Mouse (Mus musculus) neutrophil, adult 65 days (primary cell): ENCODE measurements around the gene Igsf10. TPM values are rescaled to one million over a fixed set of nuclear protein-coding genes. Genes with fewer than 3 reads are reported as not detected.

Experiments
- total RNA-seq: library from RNA; stranded (reverse); gene quantifications from 2 replicates; pipeline ENCODE4 v1.2.4, GENCODE M21; 2023

Igsf10 gene
- total RNA-seq = not detected in 2 replicates

DNA sequence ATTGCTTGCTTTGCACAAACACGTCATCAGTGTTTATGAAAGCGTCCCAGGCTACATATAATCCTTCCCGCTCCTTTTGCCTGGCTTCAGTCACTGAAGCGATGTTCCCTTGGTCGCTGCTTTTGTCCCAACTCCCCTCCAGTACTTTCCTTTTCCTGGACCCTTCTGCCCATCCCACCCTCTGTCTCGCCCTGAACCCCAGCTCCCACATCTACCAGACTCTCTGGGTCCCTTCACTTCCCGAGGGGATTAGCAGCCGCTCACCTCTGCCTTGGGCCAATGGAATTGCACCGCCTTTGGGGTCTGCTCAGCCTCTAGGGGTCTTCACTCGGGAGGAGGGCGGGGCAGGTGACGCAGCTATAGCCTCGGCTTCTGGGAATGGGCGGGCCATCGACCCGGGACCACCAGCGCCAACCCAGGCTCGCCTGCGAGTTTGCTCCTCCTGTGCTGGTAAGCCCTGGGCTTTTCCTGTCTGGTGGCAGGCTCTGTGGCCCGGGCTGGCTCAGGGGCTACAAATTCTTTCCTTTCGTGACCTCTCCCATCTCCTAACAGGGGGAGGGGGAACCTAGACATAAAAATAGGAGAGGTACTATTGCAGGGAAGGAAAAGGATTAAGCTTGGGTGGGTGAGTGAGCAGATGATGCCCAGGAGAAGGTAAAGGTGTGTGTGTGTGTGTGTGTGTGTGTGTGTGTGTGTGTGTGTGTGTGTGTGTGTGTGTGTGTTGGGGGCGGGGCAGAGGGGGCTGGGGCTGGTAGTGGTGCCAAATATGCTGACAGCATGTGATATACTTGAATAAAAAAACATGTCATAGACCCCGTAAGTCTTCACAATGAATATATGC, at the start of gene Igsf10:
Igsf10 (minus strand) TSS at position 330 of the 841 bp plus-strand sequence.

Other genes with a start within 250 kb of the Igsf10 start
- gene Gpr171, start 242.6 kb downstream of the Igsf10 start, total RNA-seq = 0.76 and 0.86 TPM in 2 replicates
- 0.61 TPM in 1 of 2 replicates, not detected in the other for gene P2ry14, start 190.8 kb downstream of the Igsf10 start, total RNA-seq
- gene Gpr87, start 149.3 kb downstream of the Igsf10 start, total RNA-seq = not detected in 2 replicates
- gene P2ry13, start 133.5 kb downstream of the Igsf10 start, total RNA-seq = 16.8 and 17.6 TPM in 2 replicates
- gene P2ry12, start 81.5 kb downstream of the Igsf10 start, total RNA-seq = 0.95 and 4.0 TPM in 2 replicates